Mouse (Mus musculus) ovary, postnatal 10 days (tissue): ENCODE data around the gene Eva1b.

Source experiments
- DNase-seq: peaks from one replicate; pipeline ENCODE4 v3.0.0; 2022; ENCODE audit warnings: low spot score

Gene Eva1b

GRCm38 (mm10) chr4:126120052-126120451 lies 27.5 kb upstream of the Eva1b start:
- no peak for DNase-seq

DNA sequence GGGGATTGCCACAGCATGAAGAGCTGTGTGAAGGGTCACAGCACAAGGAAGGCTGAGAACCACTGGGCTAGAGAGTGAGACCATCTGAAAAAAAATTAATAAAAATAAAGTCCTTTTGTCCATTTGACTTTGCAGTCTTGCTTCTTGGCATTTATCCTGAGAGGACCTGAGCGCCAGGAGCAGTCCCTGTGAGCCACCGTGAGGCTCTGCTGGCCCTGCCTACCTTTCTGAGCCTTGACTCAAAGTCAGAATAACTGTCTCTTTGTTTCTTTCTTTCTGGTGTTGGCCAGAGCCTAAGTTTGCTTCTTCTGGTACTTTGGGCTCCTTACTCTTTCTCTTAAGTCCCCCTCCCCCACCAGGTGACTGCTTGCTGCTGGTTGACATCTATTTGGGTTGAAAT lies 27.0 kb upstream of the Eva1b start:
- DNase-seq = no peak

- DNase-seq = no peak
Observed at GRCm38 (mm10) chr4:126123309-126124040, 24.1 kb upstream of the Eva1b start.

DNA sequence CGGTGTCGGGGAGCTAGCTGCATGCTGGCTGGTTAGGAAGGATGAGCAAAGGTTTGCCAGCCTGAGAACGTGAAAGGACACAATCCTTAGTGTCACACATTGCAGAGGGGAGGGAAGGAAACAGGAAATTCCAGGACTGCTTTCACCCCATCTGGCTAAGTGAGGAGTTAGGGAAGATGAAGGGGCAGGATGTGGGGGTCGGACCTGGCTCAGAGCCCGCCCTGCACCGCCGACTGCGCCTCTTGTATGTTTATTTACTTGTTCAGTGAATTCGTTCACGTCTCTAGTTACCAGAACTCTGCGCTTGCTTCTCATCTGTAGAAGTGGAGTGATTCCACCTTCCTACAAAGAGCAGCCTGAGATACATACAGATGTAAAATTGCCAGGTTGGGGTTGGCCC lies 17.0 kb upstream of the Eva1b start:
- DNase-seq = no peak

GRCm38 (mm10) chr4:126131290-126132121 lies 16.0 kb upstream of the Eva1b start:
- no peak for DNase-seq

GRCm38 (mm10) chr4:126132636-126133264 lies 14.8 kb upstream of the Eva1b start:
- DNase-seq = no peak

GRCm38 (mm10) chr4:126134236-126134635 lies 13.3 kb upstream of the Eva1b start:
- no peak for DNase-seq

DNA sequence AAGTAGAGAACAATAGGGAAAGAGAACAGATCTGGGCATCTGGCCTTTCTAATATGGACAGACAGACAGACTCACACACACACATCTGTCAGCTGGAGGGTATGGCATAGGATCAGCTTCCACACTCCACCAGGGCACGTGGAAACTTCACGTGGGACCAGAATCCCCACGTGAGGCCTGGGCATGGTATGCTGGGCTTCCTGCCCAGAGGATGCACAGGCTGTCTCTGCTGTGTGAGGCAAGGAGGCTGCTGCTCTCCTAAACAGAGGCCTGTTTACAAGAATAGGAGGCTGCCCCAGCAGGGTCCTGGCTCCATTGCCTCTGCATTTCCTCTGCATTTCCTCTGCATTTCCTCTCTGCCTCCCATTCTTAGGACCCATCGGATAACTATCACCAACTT lies 12.9 kb upstream of the Eva1b start:
- DNase-seq = no peak

DNA sequence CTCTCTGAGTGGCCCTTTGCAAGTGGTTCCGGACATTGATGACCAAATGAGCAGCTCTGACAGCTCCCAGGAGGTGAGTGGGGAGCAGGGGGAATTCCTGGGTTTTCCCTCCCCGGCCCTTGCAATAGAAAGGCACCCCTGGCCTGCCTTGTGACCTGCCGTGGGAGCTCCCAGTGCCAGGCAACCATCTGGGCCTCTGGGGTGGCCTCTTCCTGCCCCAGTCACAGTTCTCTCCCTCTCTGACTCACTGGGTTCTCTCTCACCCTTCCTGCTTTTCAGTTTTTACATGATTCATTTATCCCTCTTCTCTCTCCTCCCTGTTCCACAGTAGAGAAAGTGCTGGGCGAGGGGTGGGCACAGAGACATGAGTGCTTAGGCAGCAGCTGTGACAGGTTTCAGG lies 9.8 kb upstream of the Eva1b start:
- no peak for DNase-seq

GRCm38 (mm10) chr4:126141021-126141420 lies 6.5 kb upstream of the Eva1b start:
- DNase-seq = no peak

- no peak for DNase-seq
Observed at GRCm38 (mm10) chr4:126145396-126145795, 2.1 kb upstream of the Eva1b start.

DNA sequence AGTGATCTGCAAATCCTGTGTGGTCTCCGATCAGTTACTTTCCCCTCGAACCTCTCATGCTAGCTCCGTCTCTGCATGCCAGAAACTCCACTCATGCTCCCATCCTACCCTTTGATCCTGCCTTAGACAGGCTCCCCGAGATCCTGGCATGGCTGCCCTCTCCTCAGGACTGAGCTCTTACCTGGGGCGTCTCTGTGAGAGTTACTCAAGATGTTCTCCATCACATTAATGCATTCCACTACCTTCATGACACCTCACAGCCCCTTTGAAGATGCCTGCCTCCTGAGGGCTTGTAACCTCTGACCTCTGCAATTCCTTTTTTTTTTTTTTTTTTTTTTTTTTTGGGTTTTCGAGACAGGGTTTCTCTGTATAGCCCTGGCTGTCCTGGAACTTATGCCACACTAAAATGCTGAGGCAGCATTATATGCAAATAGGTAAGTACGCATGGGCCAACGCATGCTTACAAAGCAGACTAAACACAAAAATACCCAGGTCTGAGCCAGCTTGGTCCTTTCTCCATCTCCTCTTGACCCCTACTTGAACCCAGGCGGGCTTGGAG lies 491 bp upstream of the Eva1b start:
- DNase-seq = no peak

DNA sequence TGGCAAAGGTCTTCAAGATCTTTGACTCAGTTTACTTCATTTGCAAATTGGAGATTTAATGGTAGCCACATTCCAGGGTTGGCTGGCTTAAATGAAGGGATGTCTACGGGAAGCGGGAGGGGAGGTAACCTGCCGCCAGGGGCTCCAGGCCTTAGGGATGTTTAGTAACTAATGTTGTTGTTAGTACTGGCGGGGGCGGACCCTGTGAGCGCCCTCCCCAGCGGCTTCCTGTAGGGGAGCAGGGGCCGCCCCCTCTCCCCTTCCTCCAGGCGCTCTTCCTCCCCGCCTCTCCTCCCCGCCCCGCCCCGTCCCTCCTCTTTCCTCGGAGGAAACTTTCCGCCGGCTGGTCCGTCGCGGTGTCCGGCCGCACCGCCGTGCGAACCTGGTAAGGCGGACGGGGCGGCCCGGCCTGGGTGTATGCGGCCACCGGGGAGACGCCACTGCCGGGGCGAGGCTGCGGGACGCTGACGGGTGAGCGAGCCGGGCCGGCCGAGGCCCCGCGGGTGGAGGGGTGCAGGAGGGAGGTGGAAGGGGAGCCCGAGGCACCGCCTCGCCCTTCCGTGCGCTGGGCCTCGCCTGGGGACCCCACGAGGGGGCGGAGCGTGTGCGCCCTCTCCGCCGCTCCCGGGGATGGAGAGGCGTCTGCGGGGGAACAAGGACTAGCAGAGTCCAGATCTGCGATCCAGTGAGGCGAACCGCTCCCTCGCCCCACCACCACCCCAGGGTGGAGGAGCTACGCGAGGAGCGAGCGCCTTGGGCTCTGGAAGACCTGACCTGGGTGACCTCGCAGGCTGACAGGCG lies 817 bp downstream of the Eva1b start:
- peak; percentile 56 for DNase-seq

- no peak for DNase-seq
Observed at GRCm38 (mm10) chr4:126149041-126149676, 1.6 kb downstream of the Eva1b start.

DNA sequence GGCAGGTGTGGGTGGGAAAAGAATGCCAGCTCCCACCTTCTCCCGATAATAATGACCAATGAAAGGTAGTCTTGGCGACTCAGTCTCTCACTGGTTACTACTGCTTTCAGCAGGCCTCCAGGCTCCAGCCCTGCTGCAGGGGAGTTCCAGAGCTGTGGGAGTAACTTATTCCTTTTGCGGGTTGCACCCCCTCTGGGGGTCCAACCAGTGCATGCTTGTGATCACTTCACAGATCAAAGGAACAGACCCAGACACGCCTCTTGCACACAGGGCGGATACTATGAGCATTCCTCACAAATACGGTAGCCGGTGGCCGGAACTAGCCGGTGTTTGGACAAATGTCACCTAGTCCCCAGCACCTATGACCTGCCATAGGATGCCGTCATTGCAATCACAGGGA lies 2.3 kb downstream of the Eva1b start:
- DNase-seq = no peak

GRCm38 (mm10) chr4:126150297-126150948 lies 2.9 kb downstream of the Eva1b start:
- peak; percentile 49 for DNase-seq

- no peak for DNase-seq
Observed at GRCm38 (mm10) chr4:126150949-126151320, 3.4 kb downstream of the Eva1b start.

GRCm38 (mm10) chr4:126151701-126152440 lies 4.3 kb downstream of the Eva1b start:
- no peak for DNase-seq

DNA sequence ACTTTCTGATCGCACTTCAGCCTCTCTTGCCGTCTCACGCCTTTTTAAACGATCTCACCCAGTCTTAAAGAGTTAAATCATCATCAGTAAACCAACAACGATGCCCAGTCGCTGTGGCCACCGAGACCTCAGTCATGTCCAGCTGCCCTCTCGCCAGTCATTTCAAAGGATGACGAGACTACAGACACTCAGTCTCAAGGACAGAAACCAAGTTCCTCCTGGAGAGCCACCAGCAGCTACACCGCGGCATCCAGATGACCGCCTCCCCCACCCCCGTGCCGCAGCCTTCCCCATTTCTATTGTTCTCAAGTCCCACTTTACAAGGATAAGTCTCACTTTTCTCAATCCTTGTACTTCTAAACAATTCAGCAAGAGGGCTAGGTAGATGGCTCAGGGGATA lies 5.3 kb downstream of the Eva1b start:
- no peak for DNase-seq

GRCm38 (mm10) chr4:126155183-126155582 lies 7.6 kb downstream of the Eva1b start:
- no peak for DNase-seq
